Mouse (Mus musculus) G1E (cell line): ENCODE measurements around the gene Syt2.

Experiments used
- CTCF ChIP-seq: IDR thresholded peaks from 2 replicates; pipeline ENCODE4 v1.5.1; 2012; ENCODE audit warnings: low read depth, low read length, inconsistent platforms, mixed read lengths
- GATA1 ChIP-seq: IDR thresholded peaks from 2 replicates; pipeline ENCODE4 v1.6.1; 2012; ENCODE audit warnings: borderline replicate concordance, low read length, inconsistent platforms, mixed read lengths
- GATA2 ChIP-seq: IDR thresholded peaks from 2 replicates; pipeline ENCODE4 v1.6.1; 2012; ENCODE audit warnings: low read depth, low read length, inconsistent platforms, borderline replicate concordance

DNA sequence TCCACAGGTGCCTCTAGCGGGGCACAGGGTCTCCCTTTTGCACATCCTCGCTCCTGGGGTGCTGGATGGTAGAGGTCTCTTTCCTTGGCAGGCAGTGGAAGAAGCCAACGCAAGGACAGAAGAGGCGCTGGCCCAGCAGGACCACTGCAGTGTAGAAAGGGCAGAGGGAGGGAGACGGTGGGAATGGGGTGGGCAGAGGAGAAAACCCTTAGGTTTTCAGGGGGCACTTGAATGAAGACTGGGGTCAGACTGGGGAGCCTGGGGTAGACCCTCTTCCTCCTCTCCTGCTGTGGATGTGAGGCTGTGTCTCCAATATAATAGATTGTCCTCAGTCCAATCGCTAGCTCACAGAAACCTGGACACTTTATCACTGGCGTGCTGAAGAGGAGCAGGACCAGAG lies 1.1 kb downstream of the Syt2 start:
- TF ChIP-seq CTCF = no peak
- TF ChIP-seq GATA1 = no peak
- no peak for TF ChIP-seq GATA2
